Mouse (Mus musculus): ENCODE data around the gene B4galnt3. TPM values are rescaled to one million over a fixed set of nuclear protein-coding genes. Genes with fewer than 3 reads are reported as not detected.

Gene B4galnt3
- polyA plus RNA-seq, 1 experiment from 2014 or later: 0.74 TPM

GRCm38 (mm10) chr6:120192211-120192870 lies 102.0 kb downstream of the B4galnt3 start:
- peaks cover 6% of the 10 kb centered on the region for H3K4me1 ChIP-seq (replicated peaks; ENCODE audit: control insufficient read depth, insufficient read depth)
- H3K9ac ChIP-seq (ENCODE audit: low read length): peak overlapping the region; percentile 18; the same call in 1 of the 2 replicates
- ATAC-seq (ENCODE audit: low FRiP score, low TSS enrichment): peak; percentile 78
- H3K9me3 ChIP-seq (ENCODE audit: control insufficient read depth, low read length): no peaks in the 10 kb centered on the region
- no peaks in the 10 kb centered on the region for H3K36me3 ChIP-seq (ENCODE audit: control insufficient read depth, insufficient read depth, low read length)
- peak; percentile 79 for DNase-seq (ENCODE audit: low spot score)
- no peaks in the 10 kb centered on the region for H3K27me3 ChIP-seq (ENCODE audit: control insufficient read depth, insufficient read depth, low read length)
- peak overlapping the region; percentile 39 for H3K4me2 ChIP-seq (replicated peaks; ENCODE audit: low read depth)
- TF ChIP-seq CTCF (IDR thresholded peaks at IDR 0.05; ENCODE audit: low read depth) (no peak), EP300 (optimal IDR thresholded peaks at IDR 0.05) (no peak)
- 19% methylated on average over 14 of the region's 15 CpGs for WGBS
- H3K4me3 ChIP-seq (ENCODE audit: low read depth, low read length): no peak overlapping the region
- H3K27ac ChIP-seq (replicated peaks): peak overlapping the region; percentile 61

GRCm38 (mm10) chr6:120191396-120192170 lies 102.8 kb downstream of the B4galnt3 start:
- H3K4me1 ChIP-seq (replicated peaks; ENCODE audit: control insufficient read depth, insufficient read depth): peaks cover 6% of the 10 kb centered on the region
- peak overlapping the region; percentile 61 for H3K27ac ChIP-seq (replicated peaks)
- 50% methylated on average over 7 of the region's 7 CpGs for WGBS

GRCm38 (mm10) chr6:120190912-120191311 lies 103.4 kb downstream of the B4galnt3 start:
- Histone ChIP-seq H3K4me1 (replicated peaks; ENCODE audit: control insufficient read depth, insufficient read depth) (peaks cover 6% of the 10 kb centered on the region), H3K4me3 (ENCODE audit: low read depth, low read length) (no peak overlapping the region), H3K9ac (ENCODE audit: low read length) (no peak overlapping the region), H3K27ac (replicated peaks) (0 out of 2 replicates have a peak overlapping the region, but pooled peaks have one; percentile 53), H3K9me3 (ENCODE audit: control insufficient read depth, low read length) (no peaks in the 10 kb centered on the region), H3K36me3 (ENCODE audit: control insufficient read depth, insufficient read depth, low read length) (no peaks in the 10 kb centered on the region), H3K4me2 (replicated peaks; ENCODE audit: low read depth) (no peak overlapping the region), H3K27me3 (ENCODE audit: control insufficient read depth, insufficient read depth, low read length) (no peaks in the 10 kb centered on the region)
- ATAC-seq (ENCODE audit: low FRiP score, low TSS enrichment) (no peak; the same call in 1 of the 2 replicates), DNase-seq (ENCODE audit: low spot score) (no peak)
- WGBS: 43% methylated on average over 4 of the region's 4 CpGs
- no peak for TF ChIP-seq CTCF (IDR thresholded peaks at IDR 0.05; ENCODE audit: low read depth)
- no peak for TF ChIP-seq EP300 (optimal IDR thresholded peaks at IDR 0.05)

More at GRCm38 (mm10) chr6:120191396-120192170, 102.8 kb downstream of the B4galnt3 start:
- no peaks in the 10 kb centered on the region for H3K36me3 ChIP-seq (ENCODE audit: control insufficient read depth, insufficient read depth, low read length)
- ATAC-seq (ENCODE audit: low FRiP score, low TSS enrichment): no peak
- no peak for TF ChIP-seq EP300 (optimal IDR thresholded peaks at IDR 0.05)
- no peak for TF ChIP-seq CTCF (IDR thresholded peaks at IDR 0.05; ENCODE audit: low read depth)
- no peaks in the 10 kb centered on the region for H3K9me3 ChIP-seq (ENCODE audit: control insufficient read depth, low read length)
- H3K4me2 ChIP-seq (replicated peaks; ENCODE audit: low read depth): peak overlapping the region; percentile 39
- H3K9ac ChIP-seq (ENCODE audit: low read length): no peak overlapping the region
- no peaks in the 10 kb centered on the region for H3K27me3 ChIP-seq (ENCODE audit: control insufficient read depth, insufficient read depth, low read length)
- no peak for DNase-seq (ENCODE audit: low spot score)
- H3K4me3 ChIP-seq (ENCODE audit: low read depth, low read length): no peak overlapping the region

GRCm38 (mm10) chr6:120190365-120190764 lies 104.0 kb downstream of the B4galnt3 start:
- Histone ChIP-seq H3K4me3 (ENCODE audit: low read depth, low read length) (no peak overlapping the region), H3K27ac (replicated peaks) (0 out of 2 replicates have a peak overlapping the region, but pooled peaks have one; percentile 53), H3K27me3 (ENCODE audit: control insufficient read depth, insufficient read depth, low read length) (no peaks in the 10 kb centered on the region), H3K9me3 (ENCODE audit: control insufficient read depth, low read length) (no peaks in the 10 kb centered on the region), H3K4me1 (replicated peaks; ENCODE audit: control insufficient read depth, insufficient read depth) (peaks cover 6% of the 10 kb centered on the region), H3K4me2 (replicated peaks; ENCODE audit: low read depth) (no peak overlapping the region), H3K9ac (ENCODE audit: low read length) (no peak overlapping the region), H3K36me3 (ENCODE audit: control insufficient read depth, insufficient read depth, low read length) (no peaks in the 10 kb centered on the region)
- no peak for DNase-seq (ENCODE audit: low spot score)
- WGBS: 92% methylated on average over 4 of the region's 4 CpGs
- TF ChIP-seq CTCF (IDR thresholded peaks at IDR 0.05; ENCODE audit: low read depth): no peak
- TF ChIP-seq EP300 (optimal IDR thresholded peaks at IDR 0.05): no peak
- ATAC-seq (ENCODE audit: low FRiP score, low TSS enrichment): no peak

GRCm38 (mm10) chr6:120189287-120189686 lies 105.1 kb downstream of the B4galnt3 start:
- H3K4me1 ChIP-seq (replicated peaks; ENCODE audit: control insufficient read depth, insufficient read depth): peaks cover 6% of the 10 kb centered on the region
- no peaks in the 10 kb centered on the region for H3K36me3 ChIP-seq (ENCODE audit: control insufficient read depth, insufficient read depth, low read length)
- ATAC-seq (ENCODE audit: low FRiP score, low TSS enrichment) (no peak), DNase-seq (ENCODE audit: low spot score) (no peak)
- H3K9ac ChIP-seq (ENCODE audit: low read length): no peak overlapping the region
- no peak for TF ChIP-seq EP300 (optimal IDR thresholded peaks at IDR 0.05)
- no peak for TF ChIP-seq CTCF (IDR thresholded peaks at IDR 0.05; ENCODE audit: low read depth)
- H3K9me3 ChIP-seq (ENCODE audit: control insufficient read depth, low read length): no peaks in the 10 kb centered on the region
- no peak overlapping the region for H3K4me2 ChIP-seq (replicated peaks; ENCODE audit: low read depth)
- no peaks in the 10 kb centered on the region for H3K27me3 ChIP-seq (ENCODE audit: control insufficient read depth, insufficient read depth, low read length)
- H3K4me3 ChIP-seq (ENCODE audit: low read depth, low read length): no peak overlapping the region
- H3K27ac ChIP-seq (replicated peaks): no peak overlapping the region; the same call in 1 of the 2 replicates
- WGBS: 78% methylated on average over 5 of the region's 5 CpGs
